Mouse (Mus musculus) right cerebral cortex, postnatal 14 days (tissue): ENCODE measurements around the gene Zzef1.

Source experiments
- DNase-seq: peaks from one replicate; pipeline ENCODE4 v3.0.0; 2022

Gene Zzef1

GRCm38 (mm10) chr11:72960723-72961071, 164.7 kb downstream of the Zzef1 start:
- DNase-seq, result no peak

- DNase-seq, result no peak
Measured at GRCm38 (mm10) chr11:72961072-72961980, 165.3 kb downstream of the Zzef1 start, which contains the start of gene Atp2a3. TSS of gene Atp2a3 (plus strand) at chr11:72961169.

- no peak for DNase-seq
Measured at GRCm38 (mm10) chr11:72962378-72962777, 166.4 kb downstream of the Zzef1 start.

GRCm38 (mm10) chr11:72963058-72963788, 167.2 kb downstream of the Zzef1 start:
- no peak for DNase-seq

- no peak for DNase-seq
Measured at GRCm38 (mm10) chr11:72963789-72964294, 167.8 kb downstream of the Zzef1 start.

- no peak for DNase-seq
Measured at GRCm38 (mm10) chr11:72974995-72975503, 179.0 kb downstream of the Zzef1 start.
